Mouse (Mus musculus): Measurements from ENCODE around the gene Ddx54. TPM values are rescaled to one million over a fixed set of nuclear protein-coding genes. Genes with fewer than 3 reads are reported as not detected.

Gene Ddx54
- polyA plus RNA-seq, 1 experiment: 14.9 TPM

- Histone ChIP-seq H3K4me3 (ENCODE audit: control insufficient read depth, low read depth, low read length) (peak overlapping the region; percentile 58), H3K36me3 (ENCODE audit: control insufficient read depth, insufficient read depth, low read length) (no peaks in the 10 kb centered on the region), H3K27me3 (ENCODE audit: control insufficient read depth, insufficient read depth, low read length) (no peaks in the 10 kb centered on the region), H3K27ac (ENCODE audit: control insufficient read depth, insufficient read depth, low read depth, low read length) (no peak overlapping the region), H3K4me1 (ENCODE audit: control insufficient read depth, insufficient read depth, low read length) (peaks cover 19% of the 10 kb centered on the region)
- TF ChIP-seq POLR2A (IDR thresholded peaks at IDR 0.05; ENCODE audit: control insufficient read depth, low read depth, low read length): no peak
- TF ChIP-seq CTCF (IDR thresholded peaks at IDR 0.05; ENCODE audit: control insufficient read depth, insufficient read depth, insufficient replicate concordance, low read depth, low read length): peak; percentile 81; the same call in 1 of the 2 replicates
Observed at GRCm38 (mm10) chr5:120590356-120591010, 22.1 kb upstream of the Ddx54 start.

DNA sequence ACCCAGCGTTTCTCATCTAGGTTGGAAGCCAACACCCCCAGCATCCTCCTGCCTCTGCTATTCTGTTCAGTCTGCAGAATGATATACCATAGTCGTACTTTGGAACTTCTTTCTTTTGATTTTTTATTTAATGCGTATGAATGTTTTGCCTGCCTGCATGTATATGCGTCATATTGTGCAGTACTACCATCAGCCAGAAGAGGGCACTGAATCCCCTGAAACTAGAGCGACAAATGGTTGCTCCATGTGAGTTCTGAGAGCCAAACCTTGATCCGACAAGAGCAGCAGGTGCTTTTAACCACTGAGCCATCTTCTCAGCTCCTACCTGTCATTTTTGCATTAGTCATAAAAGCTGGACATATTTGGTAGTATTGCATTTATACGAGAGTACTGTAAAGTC is 20.4 kb upstream of the Ddx54 start:
- Histone ChIP-seq H3K4me3 (ENCODE audit: control insufficient read depth, low read depth, low read length) (no peak overlapping the region), H3K4me1 (ENCODE audit: control insufficient read depth, insufficient read depth, low read length) (peaks cover 19% of the 10 kb centered on the region), H3K27ac (ENCODE audit: control insufficient read depth, insufficient read depth, low read depth, low read length) (no peak overlapping the region), H3K27me3 (ENCODE audit: control insufficient read depth, insufficient read depth, low read length) (no peaks in the 10 kb centered on the region), H3K36me3 (ENCODE audit: control insufficient read depth, insufficient read depth, low read length) (no peaks in the 10 kb centered on the region)
- TF ChIP-seq CTCF (IDR thresholded peaks at IDR 0.05; ENCODE audit: control insufficient read depth, insufficient read depth, insufficient replicate concordance, low read depth, low read length) (no peak), POLR2A (IDR thresholded peaks at IDR 0.05; ENCODE audit: control insufficient read depth, low read depth, low read length) (no peak)

GRCm38 (mm10) chr5:120594485-120594884 is 18.1 kb upstream of the Ddx54 start:
- Histone ChIP-seq H3K4me3 (ENCODE audit: control insufficient read depth, low read depth, low read length) (no peak overlapping the region), H3K4me1 (ENCODE audit: control insufficient read depth, insufficient read depth, low read length) (peaks cover 5% of the 10 kb centered on the region), H3K27me3 (ENCODE audit: control insufficient read depth, insufficient read depth, low read length) (no peaks in the 10 kb centered on the region), H3K27ac (ENCODE audit: control insufficient read depth, insufficient read depth, low read depth, low read length) (no peak overlapping the region), H3K36me3 (ENCODE audit: control insufficient read depth, insufficient read depth, low read length) (no peaks in the 10 kb centered on the region)
- TF ChIP-seq CTCF (IDR thresholded peaks at IDR 0.05; ENCODE audit: control insufficient read depth, insufficient read depth, insufficient replicate concordance, low read depth, low read length): no peak
- TF ChIP-seq POLR2A (IDR thresholded peaks at IDR 0.05; ENCODE audit: control insufficient read depth, low read depth, low read length): no peak

- no peaks in the 10 kb centered on the region for H3K27me3 ChIP-seq (ENCODE audit: control insufficient read depth, insufficient read depth, low read length)
- no peaks in the 10 kb centered on the region for H3K36me3 ChIP-seq (ENCODE audit: control insufficient read depth, insufficient read depth, low read length)
- H3K27ac ChIP-seq (ENCODE audit: control insufficient read depth, insufficient read depth, low read depth, low read length): no peak overlapping the region
- no peak for TF ChIP-seq CTCF (IDR thresholded peaks at IDR 0.05; ENCODE audit: control insufficient read depth, insufficient read depth, insufficient replicate concordance, low read depth, low read length)
- TF ChIP-seq POLR2A (IDR thresholded peaks at IDR 0.05; ENCODE audit: control insufficient read depth, low read depth, low read length): no peak
- H3K4me1 ChIP-seq (ENCODE audit: control insufficient read depth, insufficient read depth, low read length): no peaks in the 10 kb centered on the region; the same call in 1 of the 2 replicates
- no peak overlapping the region for H3K4me3 ChIP-seq (ENCODE audit: control insufficient read depth, low read depth, low read length)
Observed at GRCm38 (mm10) chr5:120599625-120600024, 12.9 kb upstream of the Ddx54 start.

DNA sequence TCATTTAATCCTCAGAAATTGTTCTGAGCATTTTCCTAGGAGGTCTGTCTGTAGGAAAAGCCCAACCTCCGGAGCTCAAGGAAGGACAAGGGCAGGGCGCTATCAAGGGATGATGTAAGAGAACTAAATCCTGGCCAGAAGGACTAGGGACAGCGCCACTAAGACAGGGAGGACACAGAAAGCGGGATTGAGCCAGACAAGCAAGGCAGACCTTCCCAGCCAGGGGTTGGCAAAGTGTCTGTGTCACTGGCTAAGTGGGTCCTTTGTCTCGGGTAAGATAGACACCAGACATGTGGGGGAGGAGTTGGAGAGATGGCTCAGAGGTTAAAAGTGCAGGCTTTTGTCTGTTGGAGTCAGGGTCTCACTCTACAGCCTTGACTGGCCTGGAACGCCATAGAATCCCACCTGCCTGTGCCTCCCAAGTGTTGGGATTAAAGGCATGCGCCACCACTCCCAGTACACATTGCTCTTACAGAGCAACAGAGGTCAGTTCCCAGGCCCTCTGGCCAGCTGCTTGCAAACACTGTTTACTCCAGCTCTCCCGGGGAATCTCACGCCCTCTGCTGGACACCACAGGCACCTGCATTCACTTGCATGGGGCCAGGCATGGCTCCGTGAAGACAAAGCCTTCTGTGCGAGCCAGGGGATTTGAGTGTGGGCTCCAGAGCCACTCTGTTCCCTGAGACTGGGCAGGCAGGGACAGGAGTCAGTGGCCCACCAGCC is 11.4 kb upstream of the Ddx54 start:
- Histone ChIP-seq H3K27ac (ENCODE audit: control insufficient read depth, insufficient read depth, low read depth, low read length) (no peak overlapping the region), H3K27me3 (ENCODE audit: control insufficient read depth, insufficient read depth, low read length) (no peaks in the 10 kb centered on the region), H3K4me3 (ENCODE audit: control insufficient read depth, low read depth, low read length) (no peak overlapping the region), H3K4me1 (ENCODE audit: control insufficient read depth, insufficient read depth, low read length) (peaks cover 8% of the 10 kb centered on the region), H3K36me3 (ENCODE audit: control insufficient read depth, insufficient read depth, low read length) (no peaks in the 10 kb centered on the region)
- TF ChIP-seq POLR2A (IDR thresholded peaks at IDR 0.05; ENCODE audit: control insufficient read depth, low read depth, low read length): no peak
- TF ChIP-seq CTCF (IDR thresholded peaks at IDR 0.05; ENCODE audit: control insufficient read depth, insufficient read depth, insufficient replicate concordance, low read depth, low read length): peak; percentile 72; the same call in 1 of the 2 replicates

DNA sequence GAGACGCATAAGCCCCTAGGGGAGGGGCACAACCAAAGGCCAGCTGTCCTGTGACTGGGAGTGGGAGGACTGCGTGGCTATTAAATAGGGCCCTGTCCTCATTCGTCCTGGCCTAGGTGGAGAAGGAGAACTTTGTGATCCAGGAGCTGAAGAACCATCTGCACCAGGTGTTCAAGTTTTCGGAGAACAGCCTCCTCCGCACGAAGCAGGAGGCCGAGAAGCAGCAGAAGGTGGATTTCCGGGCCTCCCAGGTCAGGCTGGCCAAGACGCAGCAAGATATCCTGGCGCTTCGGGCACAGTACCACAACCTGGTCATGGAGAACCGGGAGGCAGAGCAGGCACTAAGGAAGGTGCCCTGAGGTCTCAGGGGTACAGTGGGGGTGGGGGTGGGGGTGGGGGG is 10.3 kb upstream of the Ddx54 start:
- Histone ChIP-seq H3K27me3 (ENCODE audit: control insufficient read depth, insufficient read depth, low read length) (no peaks in the 10 kb centered on the region), H3K4me3 (ENCODE audit: control insufficient read depth, low read depth, low read length) (no peak overlapping the region), H3K27ac (ENCODE audit: control insufficient read depth, insufficient read depth, low read depth, low read length) (no peak overlapping the region), H3K36me3 (ENCODE audit: control insufficient read depth, insufficient read depth, low read length) (no peaks in the 10 kb centered on the region), H3K4me1 (ENCODE audit: control insufficient read depth, insufficient read depth, low read length) (peaks cover 18% of the 10 kb centered on the region)
- TF ChIP-seq POLR2A (IDR thresholded peaks at IDR 0.05; ENCODE audit: control insufficient read depth, low read depth, low read length) (no peak), CTCF (IDR thresholded peaks at IDR 0.05; ENCODE audit: control insufficient read depth, insufficient read depth, insufficient replicate concordance, low read depth, low read length) (no peak)

DNA sequence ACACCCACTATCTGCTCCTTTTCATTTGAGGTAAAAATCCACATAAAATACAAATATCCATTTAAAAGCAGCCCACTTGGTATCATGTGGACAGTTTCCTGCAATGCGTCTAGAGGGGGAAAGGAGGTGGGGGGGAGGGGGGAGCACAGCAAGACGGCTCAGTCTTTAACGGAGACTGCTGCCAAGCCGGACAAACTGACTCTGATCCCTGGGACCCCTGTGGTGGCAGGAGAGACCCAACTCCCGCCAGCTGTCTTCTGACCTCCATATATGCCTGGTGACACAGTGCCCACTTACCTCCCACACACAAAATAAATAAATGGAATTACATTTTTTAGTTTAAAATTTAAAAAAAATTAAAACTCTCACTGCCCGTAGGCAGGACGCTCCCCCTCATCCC is 9.0 kb upstream of the Ddx54 start:
- Histone ChIP-seq H3K27ac (ENCODE audit: control insufficient read depth, insufficient read depth, low read depth, low read length) (no peak overlapping the region), H3K4me3 (ENCODE audit: control insufficient read depth, low read depth, low read length) (no peak overlapping the region), H3K27me3 (ENCODE audit: control insufficient read depth, insufficient read depth, low read length) (no peaks in the 10 kb centered on the region), H3K4me1 (ENCODE audit: control insufficient read depth, insufficient read depth, low read length) (peaks cover 21% of the 10 kb centered on the region), H3K36me3 (ENCODE audit: control insufficient read depth, insufficient read depth, low read length) (no peaks in the 10 kb centered on the region)
- no peak for TF ChIP-seq POLR2A (IDR thresholded peaks at IDR 0.05; ENCODE audit: control insufficient read depth, low read depth, low read length)
- TF ChIP-seq CTCF (IDR thresholded peaks at IDR 0.05; ENCODE audit: control insufficient read depth, insufficient read depth, insufficient replicate concordance, low read depth, low read length): no peak

Data from testis, adult 2 months (tissue).